Mouse (Mus musculus) midbrain, embryonic 11.5 days (tissue): ENCODE data around the gene Dync1li2. TPM values are rescaled to one million over a fixed set of nuclear protein-coding genes. Genes with fewer than 3 reads are reported as not detected.
A peak's percentile ranks its signal among the peaks of the same experiment; 100 is the strongest.

Experiments used
- ATAC-seq: fragments of 200-750 bp; cut with Nextera tagmentation; 2 replicates; pipeline ENCODE4 v1.8.0; 2017; ENCODE audit warnings: moderate TSS enrichment, moderate library complexity; ENCODE audit not compliant: low FRiP score
- DNase-seq: peaks from one replicate; pipeline ENCODE4 v3.0.0; 2015; ENCODE audit warnings: low spot score; ENCODE audit errors: missing footprints
- H3K27ac ChIP-seq: fragments of 300-500 bp; sonication (generic); 2 replicates; pipeline ENCODE4 v1.5.1; 2014; ENCODE audit warnings: low read depth, low read length
- H3K27me3 ChIP-seq: fragments of 300-500 bp; sonication (generic); 2 replicates; pipeline ENCODE4 v1.6.1; 2014; ENCODE audit warnings: mild to moderate bottlenecking, low read length, moderate library complexity, mixed read lengths; ENCODE audit not compliant: control insufficient read depth, insufficient read depth
- H3K36me3 ChIP-seq: fragments of 300-500 bp; sonication (generic); 2 replicates; pipeline ENCODE4 v1.6.1; 2014; ENCODE audit warnings: mild to moderate bottlenecking, low read length, moderate library complexity, mixed read lengths; ENCODE audit not compliant: control insufficient read depth, insufficient read depth
- H3K4me1 ChIP-seq: fragments of 300-500 bp; sonication (generic); 2 replicates; pipeline ENCODE4 v1.6.1; 2014; ENCODE audit warnings: low read length; ENCODE audit not compliant: control insufficient read depth, insufficient read depth
- H3K4me2 ChIP-seq: fragments of 300-500 bp; sonication (generic); 2 replicates; pipeline ENCODE4 v1.6.1; 2014; ENCODE audit warnings: mild to moderate bottlenecking, moderate library complexity
- H3K4me3 ChIP-seq: fragments of 300-500 bp; sonication (generic); 2 replicates; pipeline ENCODE4 v1.5.1; 2014; ENCODE audit warnings: low read depth, low read length
- H3K9ac ChIP-seq: fragments of 300-500 bp; sonication (generic); 2 replicates; pipeline ENCODE4 v1.6.1; 2014; ENCODE audit warnings: low read length
- H3K9me3 ChIP-seq: fragments of 300-500 bp; sonication (generic); 2 replicates; pipeline ENCODE4 v1.6.1; 2016; ENCODE audit warnings: low read length; ENCODE audit not compliant: control insufficient read depth
- WGBS: fragments of 180-500 bp; shearing (Covaris S2); extraction: QIAGEN DNeasy Blood & Tissue Kit; methylation state at CpG from one replicate; pipeline ENCODE4 v1.1.7; 2014; 5-methylcytosine and 5-hydroxymethylcytosine counted together
- polyA plus RNA-seq: library from polyadenylated mRNA; unstranded; fragments of >200 nt; fragmentation: Nextera tagmentation; extraction: Ambion mirVana; gene quantifications from 2 replicates; pipeline ENCODE4 v1.2.1, GENCODE M21; 2014

The Dync1li2 gene
- polyA plus RNA-seq, 1 experiment from 2014 or later, result 87.6 TPM

- Histone ChIP-seq H3K9ac (peak overlapping the region; percentile 98), H3K27ac (no peak overlapping the region), H3K36me3 (peaks cover 8% of the 10 kb centered on the region; the same call in 1 of the 2 replicates), H3K27me3 (no peaks in the 10 kb centered on the region), H3K9me3 (no peaks in the 10 kb centered on the region), H3K4me2 (peak overlapping the region; percentile 92), H3K4me3 (peak overlapping the region; percentile 95), H3K4me1 (peaks cover 12% of the 10 kb centered on the region)
- DNase-seq, result no peak
- 70% methylated on average over 7 of the region's 7 CpGs for WGBS
- no peak for ATAC-seq
Observed at GRCm38 (mm10) chr8:104441613-104442012, 1.2 kb downstream of the Dync1li2 start.

GRCm38 (mm10) chr8:104439461-104439860 lies 3.4 kb downstream of the Dync1li2 start:
- no peaks in the 10 kb centered on the region for H3K9me3 ChIP-seq
- no peak for ATAC-seq
- DNase-seq, result no peak
- no peak overlapping the region for H3K4me2 ChIP-seq
- WGBS, result 94% methylated on average over 8 of the region's 8 CpGs
- H3K9ac ChIP-seq, result no peak overlapping the region
- peaks cover 12% of the 10 kb centered on the region for H3K4me1 ChIP-seq
- H3K4me3 ChIP-seq, result no peak overlapping the region
- H3K27me3 ChIP-seq, result no peaks in the 10 kb centered on the region
- H3K27ac ChIP-seq, result no peak overlapping the region
- H3K36me3 ChIP-seq, result peaks cover 22% of the 10 kb centered on the region

GRCm38 (mm10) chr8:104437494-104438135 lies 5.2 kb downstream of the Dync1li2 start:
- DNase-seq (peak; percentile 68), ATAC-seq (no peak)
- no peaks in the 10 kb centered on the region for H3K9me3 ChIP-seq
- H3K4me2 ChIP-seq, result no peak overlapping the region
- WGBS, result 93% methylated on average over 13 of the region's 13 CpGs
- no peak overlapping the region for H3K4me3 ChIP-seq
- peaks cover 35% of the 10 kb centered on the region for H3K36me3 ChIP-seq
- no peak overlapping the region for H3K27ac ChIP-seq
- H3K9ac ChIP-seq, result no peak overlapping the region
- no peaks in the 10 kb centered on the region for H3K27me3 ChIP-seq
- peaks cover 12% of the 10 kb centered on the region for H3K4me1 ChIP-seq

GRCm38 (mm10) chr8:104436591-104436990 lies 6.3 kb downstream of the Dync1li2 start:
- Histone ChIP-seq H3K36me3 (peaks cover 43% of the 10 kb centered on the region), H3K27me3 (no peaks in the 10 kb centered on the region), H3K9me3 (no peaks in the 10 kb centered on the region), H3K4me3 (no peak overlapping the region), H3K4me2 (no peak overlapping the region), H3K4me1 (peaks cover 9% of the 10 kb centered on the region), H3K9ac (no peak overlapping the region), H3K27ac (no peak overlapping the region)
- ATAC-seq (no peak), DNase-seq (peak; percentile 65)
- 96% methylated on average over 4 of the region's 4 CpGs for WGBS

GRCm38 (mm10) chr8:104436038-104436437 lies 6.8 kb downstream of the Dync1li2 start:
- ATAC-seq (peak; percentile 70), DNase-seq (peak; percentile 88)
- no peaks in the 10 kb centered on the region for H3K9me3 ChIP-seq
- no peaks in the 10 kb centered on the region for H3K27me3 ChIP-seq
- 89% methylated on average over 12 of the region's 12 CpGs for WGBS
- peaks cover 46% of the 10 kb centered on the region for H3K36me3 ChIP-seq
- no peak overlapping the region for H3K27ac ChIP-seq
- H3K4me1 ChIP-seq, result peaks cover 3% of the 10 kb centered on the region
- H3K9ac ChIP-seq, result no peak overlapping the region
- no peak overlapping the region for H3K4me3 ChIP-seq
- H3K4me2 ChIP-seq, result no peak overlapping the region

GRCm38 (mm10) chr8:104434826-104435354 lies 8.0 kb downstream of the Dync1li2 start:
- H3K4me3 ChIP-seq, result no peak overlapping the region
- no peak overlapping the region for H3K4me2 ChIP-seq
- H3K9me3 ChIP-seq, result no peaks in the 10 kb centered on the region
- H3K27me3 ChIP-seq, result no peaks in the 10 kb centered on the region
- H3K9ac ChIP-seq, result no peak overlapping the region
- 89% methylated on average over 18 of the region's 18 CpGs for WGBS
- no peak overlapping the region for H3K27ac ChIP-seq
- H3K36me3 ChIP-seq, result peaks cover 52% of the 10 kb centered on the region
- no peaks in the 10 kb centered on the region for H3K4me1 ChIP-seq
- DNase-seq, result peak; percentile 21
- ATAC-seq, result no peak

- Histone ChIP-seq H3K9ac (no peak overlapping the region), H3K9me3 (no peaks in the 10 kb centered on the region), H3K4me2 (no peak overlapping the region), H3K36me3 (peaks cover 52% of the 10 kb centered on the region), H3K27me3 (no peaks in the 10 kb centered on the region), H3K27ac (no peak overlapping the region), H3K4me3 (no peak overlapping the region), H3K4me1 (no peaks in the 10 kb centered on the region)
- DNase-seq (no peak), ATAC-seq (no peak)
- 91% methylated on average over 4 of the region's 4 CpGs for whole genome bisulfite sequencing
Observed at GRCm38 (mm10) chr8:104434275-104434674, 8.6 kb downstream of the Dync1li2 start.

GRCm38 (mm10) chr8:104433191-104433842 lies 9.5 kb downstream of the Dync1li2 start:
- no peak overlapping the region for H3K27ac ChIP-seq
- H3K36me3 ChIP-seq, result peaks cover 51% of the 10 kb centered on the region
- no peaks in the 10 kb centered on the region for H3K27me3 ChIP-seq
- H3K4me1 ChIP-seq, result no peaks in the 10 kb centered on the region
- no peaks in the 10 kb centered on the region for H3K9me3 ChIP-seq
- no peak overlapping the region for H3K4me3 ChIP-seq
- no peak overlapping the region for H3K4me2 ChIP-seq
- DNase-seq (no peak), ATAC-seq (no peak)
- H3K9ac ChIP-seq, result no peak overlapping the region
- WGBS, result 95% methylated on average over 5 of the region's 5 CpGs

- ATAC-seq (no peak), DNase-seq (no peak)
- no peak overlapping the region for H3K4me2 ChIP-seq
- no peaks in the 10 kb centered on the region for H3K9me3 ChIP-seq
- no peak overlapping the region for H3K9ac ChIP-seq
- H3K27me3 ChIP-seq, result no peaks in the 10 kb centered on the region
- H3K27ac ChIP-seq, result no peak overlapping the region
- 93% methylated on average over 6 of the region's 6 CpGs for WGBS
- H3K36me3 ChIP-seq, result peaks cover 51% of the 10 kb centered on the region
- H3K4me3 ChIP-seq, result no peak overlapping the region
- no peaks in the 10 kb centered on the region for H3K4me1 ChIP-seq
Observed at GRCm38 (mm10) chr8:104432656-104433055, 10.2 kb downstream of the Dync1li2 start.
